Mouse (Mus musculus) frontal cortex, postnatal 10 days (tissue): ENCODE measurements around the gene Dhx29.
"Not testable (repeated sequence)": the region's sequence is repeated elsewhere in the genome, so short reads cannot be mapped to it uniquely, and the experiment has no call there.

Experiments used
- DNase-seq, 2 experiments: peaks; one replicate each; pipeline ENCODE4 v3.0.0; 2022; ENCODE audit warnings: low spot score in 2 of 2, mixed read lengths in 1 of 2

The Dhx29 gene

GRCm38 (mm10) chr13:112987532-112987943 is 60.3 kb downstream of the Dhx29 start, which contains the start of gene Ccno:
Gene Ccno (plus strand): TSS chr13:112987802.
- peak; percentile 93 to 95 for DNase-seq

GRCm38 (mm10) chr13:112987991-112988390 is 60.7 kb downstream of the Dhx29 start:
- DNase-seq, result no peak

GRCm38 (mm10) chr13:112988866-112989265 is 61.6 kb downstream of the Dhx29 start:
- DNase-seq, result no peak

GRCm38 (mm10) chr13:112989541-112989940 is 62.3 kb downstream of the Dhx29 start:
- DNase-seq, result no peak

GRCm38 (mm10) chr13:112990346-112990745 is 63.1 kb downstream of the Dhx29 start:
- no peak for DNase-seq

- DNase-seq, result no peak
Measured at GRCm38 (mm10) chr13:112993531-112994152, 66.4 kb downstream of the Dhx29 start, which contains the start of gene Mcidas. Gene Mcidas (plus strand): TSS chr13:112993845.

GRCm38 (mm10) chr13:112994191-112994590 is 66.9 kb downstream of the Dhx29 start:
- DNase-seq, result peak in 1 of 2 experiments; percentile 38

- DNase-seq, result no peak
Measured at GRCm38 (mm10) chr13:112996407-112996806, 69.2 kb downstream of the Dhx29 start.

- DNase-seq, result no peak
Measured at GRCm38 (mm10) chr13:112997369-112997768, 70.1 kb downstream of the Dhx29 start.

GRCm38 (mm10) chr13:112998427-112999201 is 71.4 kb downstream of the Dhx29 start:
- DNase-seq, result no peak

- no peak for DNase-seq
Measured at GRCm38 (mm10) chr13:113000090-113000489, 72.8 kb downstream of the Dhx29 start.

GRCm38 (mm10) chr13:113000576-113001318 is 73.5 kb downstream of the Dhx29 start:
- no peak for DNase-seq

GRCm38 (mm10) chr13:113012683-113013082 is 85.4 kb downstream of the Dhx29 start:
- no peak for DNase-seq

- DNase-seq, result not testable (repeated sequence)
Measured at GRCm38 (mm10) chr13:113013174-113013953, 86.1 kb downstream of the Dhx29 start.
